Mouse (Mus musculus) lung, adult 2 months (tissue): Measurements from ENCODE around the gene Ankrd34a.

Experiments used
- CTCF ChIP-seq: fragments of 200-500 bp; IDR thresholded peaks from 2 replicates; pipeline ENCODE4 v1.5.1; 2011; ENCODE audit warnings: mild to moderate bottlenecking, low read length, control low read depth; ENCODE audit not compliant: insufficient read depth
- POLR2A ChIP-seq: fragments of 200-500 bp; IDR thresholded peaks from 2 replicates; pipeline ENCODE4 v1.6.1; 2011; ENCODE audit warnings: low read depth, mild to moderate bottlenecking, control low read depth, low read length, borderline replicate concordance; ENCODE audit errors: extremely low read depth

DNA sequence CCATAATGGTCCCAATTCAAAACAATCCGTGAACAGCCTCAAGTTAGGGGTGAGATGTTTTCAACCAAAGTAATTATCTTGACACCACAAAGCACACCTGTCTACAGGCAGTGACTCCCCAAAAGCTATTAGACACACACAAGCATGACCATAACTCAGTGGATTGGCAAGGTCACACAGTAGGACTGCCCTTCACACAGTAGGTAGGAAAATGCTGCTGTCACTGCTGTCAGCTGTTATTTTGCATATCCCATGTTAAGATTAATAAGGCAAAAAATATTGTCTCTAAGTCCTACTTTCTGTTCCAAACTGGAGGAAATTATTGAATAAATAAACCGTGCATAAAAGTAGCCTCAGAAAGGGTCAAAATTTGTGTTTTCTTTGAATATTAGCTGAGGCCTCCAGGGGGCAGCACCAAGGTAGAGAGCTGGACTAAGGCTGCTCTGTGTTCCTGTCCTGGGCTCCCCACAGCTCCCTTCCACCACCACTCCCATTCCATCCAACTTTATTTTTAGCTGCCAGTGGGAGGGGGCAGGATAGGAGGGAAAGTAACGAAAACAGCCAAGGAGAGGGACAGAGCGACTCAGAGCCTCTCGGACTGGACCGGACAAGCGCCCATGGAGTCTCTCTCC is 48.7 kb downstream of the Ankrd34a start, which contains the start of gene Itga10:
- peak; percentile 48 for TF ChIP-seq CTCF
- no peak for TF ChIP-seq POLR2A
